Mouse (Mus musculus): ENCODE data around the gene Gm5861.
"Not testable (repeated sequence)": the region's sequence is repeated elsewhere in the genome, so short reads cannot be mapped to it uniquely, and the experiment has no call there.

DNA sequence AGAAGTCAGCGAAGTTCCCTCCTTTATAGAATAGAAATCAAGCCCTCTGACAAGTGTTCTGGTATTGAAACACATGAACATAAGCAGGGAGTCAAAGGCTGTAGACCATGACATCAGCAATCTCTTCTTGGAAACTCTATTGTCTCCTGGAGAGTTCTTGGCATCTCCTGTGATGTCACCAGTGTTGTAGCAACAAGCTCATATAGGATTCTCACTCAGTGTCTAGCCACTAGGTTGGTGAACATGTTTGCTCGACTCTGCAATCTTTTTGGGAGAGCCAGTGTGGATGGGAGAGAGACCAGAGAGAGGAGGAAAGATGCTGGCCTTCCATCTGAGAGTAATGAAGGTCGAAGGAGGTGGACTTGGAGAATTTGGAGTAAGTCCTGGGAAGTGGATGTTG is at the start of gene Gm5861:
- not testable (repeated sequence) for TF ChIP-seq CTCF (IDR thresholded peaks at IDR 0.05; ENCODE audit: low read depth, low read length); POLR2A (IDR thresholded peaks at IDR 0.05; ENCODE audit: borderline replicate concordance, low read depth, low read length)
